Mouse (Mus musculus) lung, embryonic 14.5 days (tissue): Measurements from ENCODE around the gene Prelid1. TPM values are rescaled to one million over a fixed set of nuclear protein-coding genes. Genes with fewer than 3 reads are reported as not detected.
A peak's percentile ranks its signal among the peaks of the same experiment; 100 is the strongest.

Experiments
- ATAC-seq: fragments of 200-750 bp; cut with Nextera tagmentation; 2 replicates; pipeline ENCODE4 v1.8.0; 2017; ENCODE audit warnings: mild to moderate bottlenecking, moderate TSS enrichment, moderate library complexity; ENCODE audit not compliant: insufficient read depth
- DNase-seq: peaks from one replicate; pipeline ENCODE4 v3.0.0-alpha.2; 2015
- H3K27ac ChIP-seq: fragments of 300-500 bp; sonication (generic); 2 replicates; pipeline ENCODE4 v1.5.1; 2014; ENCODE audit warnings: low read depth, mild to moderate bottlenecking, moderate library complexity
- H3K27me3 ChIP-seq: fragments of 300-500 bp; sonication (generic); 2 replicates; pipeline ENCODE4 v1.6.1; 2014; ENCODE audit warnings: low read length, control low read depth; ENCODE audit not compliant: insufficient read depth
- H3K36me3 ChIP-seq: fragments of 300-500 bp; sonication (generic); 2 replicates; pipeline ENCODE4 v1.6.1; 2014; ENCODE audit warnings: control low read depth; ENCODE audit not compliant: insufficient read depth
- H3K4me1 ChIP-seq: fragments of 300-500 bp; sonication (generic); 2 replicates; pipeline ENCODE4 v1.6.1; 2014; ENCODE audit warnings: antibody characterized with exemption, control low read depth; ENCODE audit not compliant: insufficient read depth
- H3K4me2 ChIP-seq: fragments of 300-500 bp; sonication (generic); 2 replicates; pipeline ENCODE4 v1.6.1; 2014; ENCODE audit warnings: mild to moderate bottlenecking
- H3K4me3 ChIP-seq: fragments of 300-500 bp; sonication (generic); 2 replicates; pipeline ENCODE4 v1.5.1; 2014; ENCODE audit warnings: low read depth, low read length
- H3K9ac ChIP-seq: fragments of 300-500 bp; sonication (generic); 2 replicates; pipeline ENCODE4 v1.6.1; 2014
- H3K9me3 ChIP-seq: fragments of 300-500 bp; sonication (generic); 2 replicates; pipeline ENCODE4 v1.6.1; 2016; ENCODE audit warnings: low read depth, low read length, control low read depth
- CTCF ChIP-seq: IDR thresholded peaks from 2 replicates; pipeline ENCODE4 v1.5.1; 2016; ENCODE audit warnings: antibody characterized with exemption, low read depth
- WGBS: fragments of 180-500 bp; shearing (Covaris S2); extraction: QIAGEN DNeasy Blood & Tissue Kit; methylation state at CpG from one replicate; pipeline ENCODE4 v1.1.7; 2014; 5-methylcytosine and 5-hydroxymethylcytosine counted together
- polyA plus RNA-seq: library from polyadenylated mRNA; unstranded; fragments of >200 nt; fragmentation: Nextera tagmentation; extraction: Ambion mirVana; gene quantifications from 2 replicates; pipeline ENCODE4 v1.2.1, GENCODE M21; 2014

Gene Prelid1
- polyA plus RNA-seq, 1 experiment from 2014 or later: 576 TPM

DNA sequence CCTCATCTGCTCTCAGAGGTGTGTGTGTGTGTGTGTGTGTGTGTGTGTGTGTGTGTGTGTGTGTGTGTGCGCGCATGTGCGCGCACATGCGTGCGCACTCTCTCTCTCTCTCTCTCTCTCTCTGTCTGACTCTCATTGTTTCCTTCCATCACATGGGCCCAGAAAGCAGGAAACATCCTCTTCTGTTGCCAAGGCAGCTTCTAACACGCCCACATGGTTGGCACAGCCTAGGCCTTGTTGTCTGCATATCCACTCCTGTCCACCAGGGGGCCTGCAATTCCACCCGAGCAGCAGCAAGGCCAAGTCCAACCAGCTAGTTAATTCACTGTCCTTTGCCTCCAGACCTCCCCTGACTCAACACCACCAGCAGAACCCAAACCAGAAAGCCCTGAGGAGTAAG, 7.3 kb downstream of the Prelid1 start:
- Histone ChIP-seq H3K4me2 (peak overlapping the region; percentile 90), H3K27me3 (no peaks in the 10 kb centered on the region), H3K36me3 (peaks cover 42% of the 10 kb centered on the region), H3K4me1 (peaks cover 17% of the 10 kb centered on the region), H3K9me3 (no peaks in the 10 kb centered on the region), H3K4me3 (peak overlapping the region; percentile 65; the same call in 1 of the 2 replicates), H3K27ac (no peak overlapping the region), H3K9ac (no peak overlapping the region)
- peak; percentile 89 for DNase-seq
- WGBS: 34% methylated on average over 4 of the region's 8 CpGs
- 0 out of 2 replicates have a peak, but pooled peaks have one; percentile 6 for ATAC-seq
- TF ChIP-seq CTCF: peak; percentile 96

- H3K9ac ChIP-seq: no peak overlapping the region
- ATAC-seq: no peak
- TF ChIP-seq CTCF: no peak
- H3K4me3 ChIP-seq: peak overlapping the region; percentile 65
- peak overlapping the region; percentile 90 for H3K4me2 ChIP-seq
- peaks cover 39% of the 10 kb centered on the region for H3K36me3 ChIP-seq
- H3K27ac ChIP-seq: no peak overlapping the region
- 84% methylated on average over 6 of the region's 6 CpGs for WGBS
- H3K27me3 ChIP-seq: no peaks in the 10 kb centered on the region
- no peak for DNase-seq
- H3K4me1 ChIP-seq: peaks cover 13% of the 10 kb centered on the region
- no peaks in the 10 kb centered on the region for H3K9me3 ChIP-seq
Observed at GRCm38 (mm10) chr13:55328171-55328570, 7.9 kb downstream of the Prelid1 start.

GRCm38 (mm10) chr13:55328641-55329040, 8.3 kb downstream of the Prelid1 start:
- no peak overlapping the region for H3K27ac ChIP-seq
- WGBS: 80% methylated on average over 4 of the region's 4 CpGs

DNA sequence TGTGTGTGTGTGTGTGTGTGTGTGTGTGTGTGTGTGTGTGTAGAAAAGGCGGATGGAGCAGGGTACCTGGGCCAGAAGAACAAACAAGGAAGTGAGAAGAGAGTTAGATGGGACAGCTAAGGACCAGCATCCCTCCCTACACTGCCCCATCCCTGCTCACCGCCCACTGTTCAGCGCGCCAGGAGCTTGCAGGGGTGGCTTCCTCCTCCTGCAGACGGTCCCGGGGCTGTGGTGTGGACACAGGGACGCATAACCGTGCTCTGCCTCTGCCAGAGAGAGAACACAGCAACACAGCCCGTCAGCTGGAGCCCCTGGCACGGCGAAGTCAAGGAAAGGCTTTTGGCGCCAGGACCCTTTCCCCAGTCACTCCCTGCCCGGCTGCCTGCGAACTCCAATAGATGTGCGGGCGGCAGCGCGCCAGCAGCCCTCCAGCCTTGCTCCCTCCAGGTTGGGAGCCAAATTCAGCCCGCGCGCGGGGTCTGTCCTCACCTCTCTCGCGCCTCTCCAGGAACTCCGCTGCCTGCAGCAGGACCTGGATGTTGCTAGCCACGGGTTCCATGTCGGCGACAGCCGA, 8.9 kb downstream of the Prelid1 start:
- Histone ChIP-seq H3K4me2 (peak overlapping the region; percentile 90), H3K4me3 (peak overlapping the region; percentile 65), H3K4me1 (peaks cover 8% of the 10 kb centered on the region), H3K9ac (peak overlapping the region; percentile 70), H3K27ac (peak overlapping the region; percentile 95), H3K9me3 (no peaks in the 10 kb centered on the region), H3K27me3 (no peaks in the 10 kb centered on the region), H3K36me3 (peaks cover 29% of the 10 kb centered on the region)
- peak; percentile 45; the same call in 1 of the 2 replicates for ATAC-seq
- TF ChIP-seq CTCF: no peak
- under 1% methylated on average over 29 of the region's 29 CpGs for WGBS
- no peak for DNase-seq

More at GRCm38 (mm10) chr13:55328641-55329040, 8.3 kb downstream of the Prelid1 start:
- no peak for TF ChIP-seq CTCF
- ATAC-seq (no peak), DNase-seq (no peak)
- Histone ChIP-seq H3K4me1 (peaks cover 8% of the 10 kb centered on the region), H3K36me3 (peaks cover 35% of the 10 kb centered on the region), H3K27me3 (no peaks in the 10 kb centered on the region), H3K4me2 (peak overlapping the region; percentile 90), H3K9ac (peak overlapping the region; percentile 70), H3K4me3 (peak overlapping the region; percentile 65), H3K9me3 (no peaks in the 10 kb centered on the region)

DNA sequence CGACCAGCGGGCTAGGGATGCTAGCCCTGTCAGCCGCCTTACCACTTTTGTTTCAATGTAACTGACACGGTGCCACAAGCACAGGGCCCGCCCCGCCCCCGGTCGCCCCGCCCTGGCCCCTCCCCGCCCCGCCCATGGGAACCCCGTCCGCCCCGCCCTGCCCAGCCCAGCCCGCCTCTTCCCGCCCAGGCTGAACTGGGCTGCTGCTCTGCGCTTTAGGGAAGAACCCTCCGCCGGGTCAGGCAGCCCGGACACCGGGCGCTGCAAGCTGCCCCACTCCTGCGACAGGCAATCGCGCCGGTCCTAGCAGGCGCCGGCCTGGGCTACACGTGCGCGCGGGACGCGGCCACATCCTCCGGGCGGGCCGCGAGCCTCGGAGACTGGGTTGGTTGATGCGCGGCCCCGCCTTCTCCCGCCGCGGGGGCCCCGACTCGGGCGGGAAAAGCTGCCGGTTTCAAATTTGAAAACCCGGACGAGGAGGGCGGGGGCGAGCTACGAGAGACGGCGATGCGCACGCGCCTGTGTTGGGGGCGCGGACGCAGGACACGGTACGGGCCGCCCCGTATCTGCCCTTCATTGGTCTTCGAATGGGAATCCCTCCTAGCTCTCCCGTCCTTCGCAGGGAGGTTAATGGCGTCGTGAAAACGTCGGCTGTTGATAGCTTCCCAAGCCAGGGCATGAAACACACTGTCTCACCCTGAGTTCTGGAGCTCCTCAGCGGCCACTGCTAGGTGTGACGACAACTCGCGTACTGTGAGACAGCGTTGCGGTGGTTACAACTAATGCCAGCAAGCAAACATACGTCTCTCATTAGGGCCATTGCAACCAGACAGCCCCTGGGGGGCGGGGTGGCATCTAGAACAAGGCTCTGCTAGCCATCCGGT, 9.6 kb downstream of the Prelid1 start, which contains the start of gene Mxd3:
TSS of gene Mxd3 (minus strand) at position 141 of the 884 bp plus-strand sequence.
- no peaks in the 10 kb centered on the region for H3K27me3 ChIP-seq
- H3K4me3 ChIP-seq: peak within 1 kb of the TSS; percentile 65
- peaks cover 24% of the 10 kb centered on the region for H3K36me3 ChIP-seq
- peaks cover 8% of the 10 kb centered on the region for H3K4me1 ChIP-seq
- DNase-seq (peak; percentile 96), ATAC-seq (peak; percentile 89)
- H3K27ac ChIP-seq: peak within 1 kb of the TSS; percentile 95
- no peaks in the 10 kb centered on the region for H3K9me3 ChIP-seq
- H3K4me2 ChIP-seq: peak within 1 kb of the TSS; percentile 90
- H3K9ac ChIP-seq: peak within 1 kb of the TSS; percentile 70
- TF ChIP-seq CTCF: no peak
- WGBS: under 1% methylated on average over 81 of the region's 82 CpGs

GRCm38 (mm10) chr13:55330567-55331400, 10.5 kb downstream of the Prelid1 start:
- peaks cover 16% of the 10 kb centered on the region for H3K36me3 ChIP-seq
- no peaks in the 10 kb centered on the region for H3K27me3 ChIP-seq
- DNase-seq (no peak), ATAC-seq (no peak; the same call in 1 of the 2 replicates)
- H3K4me2 ChIP-seq: peak overlapping the region; percentile 90
- peak overlapping the region; percentile 95 for H3K27ac ChIP-seq
- TF ChIP-seq CTCF: peak; percentile 63
- H3K4me3 ChIP-seq: peak overlapping the region; percentile 65
- 36% methylated on average over 14 of the region's 14 CpGs for WGBS
- no peaks in the 10 kb centered on the region for H3K9me3 ChIP-seq
- peak overlapping the region; percentile 70 for H3K9ac ChIP-seq
- H3K4me1 ChIP-seq: peaks cover 8% of the 10 kb centered on the region
